Mouse (Mus musculus) MEL (cell line): ENCODE results near the gene Synpr.

Experiments
- CHD2 ChIP-seq: IDR thresholded peaks from 2 replicates; pipeline ENCODE4 v1.6.1; 2011; ENCODE audit warnings: low read length, improper control_type of control experiment
- CTCF ChIP-seq, 3 experiments: IDR thresholded peaks in 2 of 3; conservative IDR thresholded peaks in 1 of 3; 2 replicates each; pipeline ENCODE4 v1.5.1; 2011 to 2012; ENCODE audit warnings: low read length in 3 of 3, low read depth in 2 of 3, mild to moderate bottlenecking in 2 of 3, improper control_type of control experiment in 1 of 3, inconsistent platforms in 1 of 3, mixed read lengths in 1 of 3, moderate library complexity in 1 of 3; ENCODE audit not compliant: control insufficient read depth in 1 of 3, insufficient read depth in 1 of 3, poor library complexity in 1 of 3, severe bottlenecking in 1 of 3
- MAFK ChIP-seq: IDR thresholded peaks from 2 replicates; pipeline ENCODE4 v1.6.1; 2011; ENCODE audit warnings: low read depth, mild to moderate bottlenecking, low read length, improper control_type of control experiment, borderline replicate concordance
- MXI1 ChIP-seq: IDR thresholded peaks from 2 replicates; pipeline ENCODE4 v1.6.1; 2011; ENCODE audit warnings: mild to moderate bottlenecking, low read depth, low read length, improper control_type of control experiment
- POLR2A ChIP-seq, 2 experiments: IDR thresholded peaks; 2 replicates each; pipeline ENCODE4 v1.6.1; 2011 to 2012; ENCODE audit warnings: low read length in 2 of 2, mild to moderate bottlenecking in 2 of 2, control low read depth in 1 of 2, improper control_type of control experiment in 1 of 2, low read depth in 1 of 2, moderate library complexity in 1 of 2; ENCODE audit not compliant: control insufficient read depth in 1 of 2, insufficient read depth in 1 of 2, poor library complexity in 1 of 2
- POLR2AphosphoS2 ChIP-seq: IDR thresholded peaks from 2 replicates; pipeline ENCODE4 v1.6.1; 2011; ENCODE audit warnings: low read length, improper control_type of control experiment
- USF1 ChIP-seq: IDR thresholded peaks from 2 replicates; pipeline ENCODE4 v1.6.1; 2014; ENCODE audit warnings: low read depth, mild to moderate bottlenecking, inconsistent platforms, low read length, improper control_type of control experiment, moderate library complexity

- TF ChIP-seq USF1 (no peak), MXI1 (no peak), CTCF (IDR thresholded peaks at IDR 0.05 in 2 of 3, conservative IDR thresholded peaks at IDR 0.05 in 1 of 3; ENCODE audit: control insufficient read depth in 1 of 3, insufficient read depth in 1 of 3, low read depth in 2 of 3, low read length in 3 of 3, poor library complexity in 1 of 3, severe bottlenecking in 1 of 3) (no peak), POLR2A (IDR thresholded peaks at IDR 0.05; ENCODE audit: control insufficient read depth in 1 of 2, insufficient read depth in 1 of 2, low read depth in 1 of 2, low read length in 2 of 2, poor library complexity in 1 of 2) (no peak), POLR2AphosphoS2 (no peak), CHD2 (no peak), MAFK (no peak)
Measured at GRCm38 (mm10) chr14:13519239-13520011, 234.8 kb downstream of the Synpr start.
